Mouse (Mus musculus) ES-Bruce4 (cell line): Measurements from ENCODE around the gene Ptpn14. TPM values are rescaled to one million over a fixed set of nuclear protein-coding genes. Genes with fewer than 3 reads are reported as not detected.

ENCODE experiments used
- H3K27ac ChIP-seq: 2 replicates; pipeline ENCODE4 v1.5.1; 2012; ENCODE audit warnings: low read length, inconsistent platforms; ENCODE audit not compliant: insufficient read depth
- H3K27me3 ChIP-seq: 2 replicates; pipeline ENCODE4 v1.6.1; 2012; ENCODE audit warnings: mild to moderate bottlenecking, low read length, inconsistent platforms; ENCODE audit not compliant: control insufficient read depth, poor library complexity, insufficient read depth, severe bottlenecking
- H3K36me3 ChIP-seq: 2 replicates; pipeline ENCODE4 v1.6.1; 2012; ENCODE audit warnings: inconsistent platforms, mild to moderate bottlenecking, low read length, moderate library complexity; ENCODE audit not compliant: control insufficient read depth, poor library complexity, insufficient read depth, severe bottlenecking
- H3K4me1 ChIP-seq: one replicate; pipeline ENCODE4 v1.8.1; 2011; ENCODE audit warnings: low read length; ENCODE audit not compliant: control insufficient read depth, insufficient read depth
- H3K4me3 ChIP-seq: 2 replicates; pipeline ENCODE4 v1.5.1; 2011; ENCODE audit warnings: low read depth, mild to moderate bottlenecking, low read length
- H3K9ac ChIP-seq: 2 replicates; pipeline ENCODE4 v1.6.1; 2012; ENCODE audit warnings: low read depth, mild to moderate bottlenecking, inconsistent platforms; ENCODE audit not compliant: poor library complexity, severe bottlenecking
- H3K9me3 ChIP-seq: replicated peaks from 2 replicates; pipeline ENCODE4 v1.6.1; 2012; ENCODE audit warnings: mild to moderate bottlenecking, low read length, inconsistent platforms; ENCODE audit not compliant: control insufficient read depth, poor library complexity, insufficient read depth, severe bottlenecking
- CTCF ChIP-seq: IDR thresholded peaks from one replicate; pipeline ENCODE4 v1.8.1; 2011; ENCODE audit warnings: low read depth, low read length
- EP300 ChIP-seq: IDR thresholded peaks from 2 replicates; pipeline ENCODE4 v1.6.1; 2011; ENCODE audit warnings: low read depth, low read length; ENCODE audit not compliant: insufficient read depth
- POLR2A ChIP-seq: IDR thresholded peaks from one replicate; pipeline ENCODE4 v1.8.1; 2011; ENCODE audit warnings: low read length; ENCODE audit not compliant: insufficient read depth
- polyA plus RNA-seq: library from polyadenylated mRNA; stranded (reverse); fragments of >200 nt; gene quantifications from 2 replicates; pipeline ENCODE4 v1.2.4, GENCODE M21; 2011; ENCODE audit warnings: low read depth; ENCODE audit not compliant: missing spikeins, insufficient read depth, insufficient read length

The Ptpn14 gene
- 141 and 149 TPM in 2 replicates for polyA plus RNA-seq

DNA sequence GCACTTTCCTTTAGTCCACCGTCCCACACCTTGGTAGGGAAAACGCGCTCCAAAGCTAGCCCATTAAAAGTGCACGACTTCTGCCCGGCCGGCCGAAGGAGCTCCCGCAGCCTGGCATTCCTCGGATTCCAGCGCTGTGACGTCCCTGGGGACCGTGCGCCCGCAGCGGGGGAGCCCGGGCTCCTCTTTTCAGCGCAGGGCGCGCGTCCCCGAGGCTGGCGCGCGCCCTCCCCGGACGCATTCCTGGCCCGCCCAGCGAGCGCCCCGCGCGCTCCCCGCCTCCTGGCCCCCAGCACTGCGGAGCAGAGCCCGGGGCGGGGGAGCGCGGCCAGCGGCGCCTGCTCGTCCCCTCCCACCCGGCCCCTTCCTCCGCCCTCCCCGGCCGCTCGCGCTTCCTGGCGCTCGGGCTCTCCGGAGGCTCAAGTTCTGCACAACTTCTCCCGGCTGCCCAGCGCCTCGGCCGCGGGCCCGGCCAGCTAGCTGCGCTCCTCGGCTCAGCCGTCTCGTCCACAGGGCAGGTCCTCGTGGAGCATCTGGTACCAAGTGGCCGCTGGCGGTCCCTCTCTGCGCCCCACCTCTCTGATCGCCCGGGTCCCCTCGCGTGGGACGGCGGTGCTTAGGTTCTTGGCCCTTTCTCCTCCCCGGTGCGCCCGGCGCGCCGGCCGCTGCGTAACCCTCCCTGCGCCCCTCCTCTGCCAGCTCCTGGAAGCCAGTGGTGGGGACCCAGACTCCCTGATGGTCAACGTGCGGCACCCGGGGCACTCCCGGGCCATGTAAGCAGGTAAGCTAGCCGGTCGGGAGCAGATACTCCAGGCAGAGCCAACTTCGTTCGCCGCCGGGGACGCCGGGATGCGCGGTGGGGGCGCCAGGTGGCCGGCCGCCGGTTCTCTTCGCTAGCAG, at the start of gene Ptpn14:
TSS of gene Ptpn14 (plus strand) at position 385 of the 900 bp plus-strand sequence.
- Histone ChIP-seq H3K27ac (peak within 1 kb of the TSS; percentile 88), H3K4me1 (peaks cover 2% of the 10 kb centered on the region)
- TF ChIP-seq EP300 (0 out of 2 replicates have a peak, but pooled peaks have one; percentile 41), POLR2A (no peak), CTCF (no peak)

DNA sequence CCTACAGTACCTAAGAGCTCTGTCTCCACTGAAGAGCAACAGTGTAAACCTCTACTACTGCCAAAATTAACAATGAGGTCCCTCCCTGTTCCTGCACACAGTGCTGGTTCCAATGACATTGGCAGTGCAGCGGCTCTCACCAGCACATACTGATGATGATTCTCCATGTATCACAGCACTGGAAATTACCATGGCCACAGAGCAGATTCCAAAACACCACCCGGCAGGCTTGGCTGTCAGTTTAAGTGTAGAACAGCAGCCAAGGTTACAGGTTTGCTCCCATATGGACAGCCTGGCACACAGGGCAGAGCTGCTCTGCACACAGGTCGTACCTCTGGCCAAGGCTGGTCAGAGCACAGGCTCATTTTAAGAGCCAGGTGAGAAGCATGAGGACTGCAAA, 48.5 kb upstream of the Ptpn14 start:
- H3K36me3 ChIP-seq: peaks cover 86% of the 10 kb centered on the region
- no peak overlapping the region for H3K27ac ChIP-seq
- H3K9ac ChIP-seq: no peak overlapping the region
- H3K4me3 ChIP-seq: no peak overlapping the region
- H3K27me3 ChIP-seq: no peaks in the 10 kb centered on the region
- H3K9me3 ChIP-seq: no peaks in the 10 kb centered on the region
- no peaks in the 10 kb centered on the region for H3K4me1 ChIP-seq
- TF ChIP-seq CTCF (no peak), EP300 (no peak), POLR2A (no peak)

More for the DNA sequence above, at the start of gene Ptpn14:
- H3K9me3 ChIP-seq: no peaks in the 10 kb centered on the region
- no peaks in the 10 kb centered on the region for H3K27me3 ChIP-seq
- peak within 1 kb of the TSS; percentile 94 for H3K4me3 ChIP-seq
- peaks cover 2% of the 10 kb centered on the region; the same call in 1 of the 2 replicates for H3K36me3 ChIP-seq
- peak within 1 kb of the TSS; percentile 96 for H3K9ac ChIP-seq

DNA sequence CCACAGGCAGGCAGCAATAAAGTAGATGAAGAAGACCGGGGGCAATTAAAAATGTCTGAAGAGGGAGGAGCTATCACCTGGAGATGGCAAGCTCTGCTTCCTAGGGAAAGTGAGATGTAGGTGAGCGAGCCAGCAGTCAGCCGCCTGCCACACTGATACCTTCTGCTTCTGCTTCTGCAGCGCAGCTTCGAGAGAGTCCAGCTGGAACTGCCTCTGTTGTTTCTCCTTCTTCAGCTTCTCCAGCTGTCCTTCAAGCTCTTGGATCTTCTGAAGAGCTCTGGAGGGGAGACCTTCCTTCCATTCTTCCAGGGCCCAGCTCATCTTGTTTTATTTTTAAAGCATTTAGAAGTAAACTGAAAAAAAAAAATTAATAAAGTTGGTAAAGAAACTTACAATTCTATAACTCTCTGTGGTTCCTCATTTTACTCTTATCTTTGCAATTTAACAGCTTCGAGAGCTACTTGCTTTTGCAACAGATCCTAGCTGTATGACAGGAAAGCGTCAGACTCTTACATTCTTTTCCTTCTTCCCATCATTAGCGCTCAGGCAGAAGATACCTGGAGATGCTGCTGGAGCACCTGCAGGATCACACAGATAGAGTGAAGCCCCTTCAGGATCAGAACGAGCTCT, 43.2 kb upstream of the Ptpn14 start:
- Histone ChIP-seq H3K4me3 (no peak overlapping the region), H3K27ac (no peak overlapping the region), H3K9ac (no peak overlapping the region), H3K36me3 (peaks cover 62% of the 10 kb centered on the region), H3K27me3 (no peaks in the 10 kb centered on the region), H3K4me1 (peaks cover 2% of the 10 kb centered on the region), H3K9me3 (no peaks in the 10 kb centered on the region)
- no peak for TF ChIP-seq POLR2A
- no peak for TF ChIP-seq EP300
- no peak for TF ChIP-seq CTCF

DNA sequence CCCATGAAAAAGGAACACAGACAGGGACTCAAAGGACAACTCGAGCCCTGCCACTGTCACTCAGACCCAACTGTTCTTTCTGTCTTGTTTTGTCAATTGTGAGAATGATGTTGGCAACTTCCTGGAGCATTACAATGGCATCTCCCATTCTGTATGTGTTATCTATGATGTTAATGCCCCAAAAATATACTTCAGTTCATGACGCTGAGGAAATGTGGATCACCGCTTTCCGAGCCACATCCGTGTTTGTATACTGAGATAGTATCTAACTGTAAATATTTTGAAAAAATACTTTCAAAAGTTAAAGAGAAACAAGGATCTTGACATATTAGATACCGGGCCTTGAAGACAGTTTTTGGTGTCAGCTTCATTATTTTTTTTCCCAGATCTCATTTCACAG, 42.0 kb upstream of the Ptpn14 start:
- Histone ChIP-seq H3K36me3 (peaks cover 51% of the 10 kb centered on the region), H3K4me3 (no peak overlapping the region)

DNA sequence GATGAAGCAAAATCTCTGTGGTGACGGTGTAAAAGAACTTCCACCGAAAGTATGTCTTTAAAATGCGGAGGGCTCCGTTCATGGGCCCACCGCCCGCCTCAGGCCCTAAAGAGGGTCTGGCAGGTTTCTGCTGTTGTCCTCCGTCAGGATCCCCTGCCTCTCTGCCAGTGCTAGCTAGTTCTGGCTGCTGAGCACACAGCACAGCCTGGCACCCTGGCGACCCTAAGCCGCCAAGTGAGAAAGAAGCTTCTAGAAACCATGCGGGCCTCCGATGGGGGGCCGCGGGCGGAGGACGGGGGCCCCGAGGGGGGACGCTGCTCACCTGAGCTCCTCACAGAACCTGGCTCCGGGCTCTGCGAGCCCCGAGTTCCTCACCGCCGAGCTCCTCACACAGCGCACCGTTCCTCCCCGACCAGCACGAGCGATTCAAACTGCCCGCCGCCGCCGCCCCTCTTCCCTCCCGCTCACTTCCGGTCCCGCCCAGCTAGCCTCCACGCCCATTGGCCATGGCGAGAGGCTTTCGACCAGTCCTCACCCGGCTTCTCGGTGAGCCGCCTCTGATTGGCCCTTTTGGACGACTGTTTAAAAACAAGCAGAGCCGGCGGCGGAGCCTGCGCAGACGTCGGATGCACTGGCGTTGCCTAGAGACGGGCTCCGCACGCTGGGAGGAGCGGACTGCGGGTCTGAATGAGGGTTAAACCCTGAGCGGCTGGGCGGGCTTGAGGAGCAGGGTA, 40.2 kb upstream of the Ptpn14 start, which contains the start of gene Cenpf:
TSS of gene Cenpf (minus strand) at position 433 of the 734 bp plus-strand sequence.
- Histone ChIP-seq H3K9ac (peak within 1 kb of the TSS; percentile 91), H3K4me3 (peak within 1 kb of the TSS; percentile 100), H3K4me1 (peaks cover 2% of the 10 kb centered on the region), H3K27ac (no peak within 1 kb of the TSS), H3K9me3 (no peaks in the 10 kb centered on the region), H3K36me3 (peaks cover 36% of the 10 kb centered on the region), H3K27me3 (no peaks in the 10 kb centered on the region)
- TF ChIP-seq EP300: no peak
- TF ChIP-seq CTCF: no peak
- TF ChIP-seq POLR2A: no peak

More for the DNA sequence above, 42.0 kb upstream of the Ptpn14 start:
- no peaks in the 10 kb centered on the region for H3K27me3 ChIP-seq
- TF ChIP-seq EP300: no peak
- TF ChIP-seq CTCF: no peak
- TF ChIP-seq POLR2A: no peak
- peaks cover 2% of the 10 kb centered on the region for H3K4me1 ChIP-seq
- H3K9me3 ChIP-seq: no peaks in the 10 kb centered on the region
- H3K9ac ChIP-seq: peak overlapping the region; percentile 63; the same call in 1 of the 2 replicates
- no peak overlapping the region for H3K27ac ChIP-seq
